Mouse (Mus musculus): ENCODE results near the gene Fabp1.

The Fabp1 gene

DNA sequence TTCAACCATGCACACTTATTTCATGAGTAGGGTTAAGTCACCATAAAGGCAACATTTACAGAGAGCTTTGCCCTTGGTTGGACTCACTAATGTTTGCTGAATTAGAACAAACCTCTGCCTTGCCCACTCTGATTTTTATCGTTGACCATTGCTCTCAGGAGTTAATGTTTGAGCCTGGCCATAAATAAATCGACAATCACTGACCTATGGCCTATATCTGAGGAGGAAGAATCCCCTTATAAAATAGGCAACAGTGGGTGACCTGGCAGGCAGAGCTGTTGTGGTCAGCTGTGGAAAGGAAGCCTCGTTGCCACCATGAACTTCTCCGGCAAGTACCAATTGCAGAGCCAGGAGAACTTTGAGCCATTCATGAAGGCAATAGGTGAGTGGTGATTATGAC, at the start of gene Fabp1:
Gene Fabp1, plus strand, starts transcription at position 216 of the 400 bp plus-strand sequence.
- no peak for DNase-seq

DNA sequence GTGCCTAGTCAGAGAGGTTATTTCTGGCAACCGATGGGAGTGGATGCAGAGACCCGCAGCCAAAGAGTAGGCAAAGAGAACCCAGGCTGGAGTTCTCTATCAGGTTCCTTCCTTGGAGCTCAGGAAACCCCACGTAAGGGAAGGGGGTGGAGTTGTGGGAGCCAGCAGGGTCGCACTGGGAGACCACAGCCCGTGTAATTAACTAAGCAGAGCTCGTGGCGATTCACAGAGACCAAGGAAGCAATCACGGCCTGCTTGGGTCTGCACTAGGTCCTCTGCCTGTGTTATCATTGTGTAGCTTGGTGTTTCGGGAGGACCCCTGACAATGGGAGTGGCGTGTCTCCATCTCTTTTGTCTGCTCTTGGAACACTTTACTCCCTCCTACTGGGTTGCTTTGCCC, 48.5 kb upstream of the Fabp1 start:
- no peak for DNase-seq

DNA sequence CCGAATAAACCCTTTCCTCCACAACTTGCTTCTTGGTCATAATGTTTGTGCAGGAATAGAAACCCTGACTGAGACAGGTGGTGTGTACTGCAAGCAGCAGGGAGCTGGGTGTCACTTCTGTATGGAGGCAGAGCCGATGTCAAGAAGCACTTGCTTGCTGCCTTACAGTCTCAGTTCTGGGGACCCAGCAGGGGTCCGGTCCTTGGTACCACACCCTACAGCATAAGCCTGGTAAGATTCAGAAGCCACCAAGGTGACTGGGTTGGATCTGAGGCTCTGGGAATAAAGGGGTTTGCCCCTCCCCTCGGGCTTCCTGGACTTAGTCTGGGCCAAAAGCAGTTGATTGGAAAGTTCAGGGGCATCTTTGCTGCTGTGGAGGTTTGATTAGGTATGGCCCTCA, 46.1 kb upstream of the Fabp1 start:
- no peak for DNase-seq

DNA sequence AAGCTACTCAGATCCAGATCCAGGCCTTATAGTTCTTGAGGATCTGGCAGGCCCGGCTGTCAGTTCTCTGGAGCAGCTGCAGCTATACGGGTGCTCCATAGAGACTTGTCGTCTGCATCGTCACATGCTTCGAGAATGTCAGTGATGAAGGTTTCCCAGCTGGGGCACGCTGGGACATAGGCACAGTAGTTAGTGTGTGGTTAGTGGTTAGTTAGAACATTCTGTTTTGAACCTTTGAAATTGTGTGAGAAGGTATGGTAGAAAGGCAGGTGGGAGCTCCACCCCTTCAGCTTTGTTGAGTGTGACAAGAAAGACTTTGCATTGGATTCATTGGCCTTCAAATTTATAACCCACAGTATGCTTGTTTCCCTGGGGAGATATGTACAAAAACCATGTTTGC, 44.8 kb upstream of the Fabp1 start:
- no peak for DNase-seq

DNA sequence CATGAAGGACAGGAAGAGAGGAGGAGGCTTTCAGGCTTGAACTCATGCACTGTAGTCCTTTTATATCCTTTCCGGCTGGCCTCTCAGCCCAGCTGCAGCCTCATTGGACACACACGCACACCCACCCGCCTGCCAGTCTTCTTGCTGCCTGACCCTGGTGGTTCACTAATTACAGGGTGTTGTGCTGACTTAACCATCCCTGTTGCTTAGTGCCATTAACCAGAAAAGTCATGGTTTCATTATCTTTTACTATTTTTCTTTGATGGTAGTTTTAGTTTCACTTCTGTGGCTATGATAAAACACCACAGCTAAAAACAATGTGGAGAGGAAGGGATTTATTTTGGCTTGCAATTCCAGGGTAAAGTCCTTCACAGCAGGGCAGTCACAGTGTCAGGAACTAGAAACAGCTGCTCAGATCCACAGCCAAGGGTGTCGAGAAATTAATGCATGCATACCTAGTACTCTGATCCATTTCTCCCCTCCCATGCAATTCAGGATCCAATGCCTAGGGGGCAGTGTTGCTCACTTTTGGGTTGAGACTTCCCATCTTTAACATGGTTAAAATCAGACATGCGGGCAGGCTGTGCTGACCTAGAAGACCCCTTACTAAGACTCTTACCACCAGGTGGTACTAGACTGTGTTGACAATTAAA, 42.8 kb upstream of the Fabp1 start:
- DNase-seq, result peak; percentile 8

DNA sequence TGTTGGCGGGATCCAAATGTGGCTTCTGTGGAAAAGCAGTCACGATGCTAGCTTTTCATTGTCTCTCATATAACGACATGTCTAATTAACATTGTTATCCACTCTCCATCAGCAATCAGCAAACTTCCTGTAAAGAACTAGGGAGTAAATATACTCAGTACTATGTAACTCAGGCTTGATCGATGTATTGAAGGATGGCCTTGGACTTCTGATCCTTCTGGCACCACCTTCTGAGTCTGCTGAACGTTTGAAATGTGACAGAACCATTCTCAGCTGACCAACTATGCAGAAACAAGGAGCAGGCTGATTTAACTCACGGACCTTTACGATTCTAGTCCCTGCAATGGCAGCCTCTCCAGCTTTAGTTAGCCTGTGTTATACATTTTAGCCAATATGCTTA, 38.3 kb upstream of the Fabp1 start:
- DNase-seq, result no peak

DNA sequence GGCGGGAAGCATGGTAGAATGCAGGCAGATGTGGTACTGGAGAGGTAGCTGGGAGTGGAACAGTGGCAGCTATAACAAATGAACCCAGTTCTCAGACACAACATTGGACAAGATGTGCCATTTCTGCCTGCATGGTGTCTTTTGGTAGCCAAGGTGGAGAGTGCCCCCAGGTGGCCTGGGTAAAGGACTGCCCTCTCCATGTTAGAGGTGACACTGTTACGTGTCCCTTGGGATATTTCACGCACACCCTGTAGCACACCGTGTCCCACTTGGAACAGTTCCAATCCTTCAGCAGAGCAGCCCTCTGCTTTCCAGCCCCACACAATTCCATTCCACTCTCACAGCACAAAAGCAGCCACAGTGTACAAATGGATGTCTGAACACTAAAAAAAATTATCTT, 37.4 kb upstream of the Fabp1 start:
- DNase-seq, result no peak

DNA sequence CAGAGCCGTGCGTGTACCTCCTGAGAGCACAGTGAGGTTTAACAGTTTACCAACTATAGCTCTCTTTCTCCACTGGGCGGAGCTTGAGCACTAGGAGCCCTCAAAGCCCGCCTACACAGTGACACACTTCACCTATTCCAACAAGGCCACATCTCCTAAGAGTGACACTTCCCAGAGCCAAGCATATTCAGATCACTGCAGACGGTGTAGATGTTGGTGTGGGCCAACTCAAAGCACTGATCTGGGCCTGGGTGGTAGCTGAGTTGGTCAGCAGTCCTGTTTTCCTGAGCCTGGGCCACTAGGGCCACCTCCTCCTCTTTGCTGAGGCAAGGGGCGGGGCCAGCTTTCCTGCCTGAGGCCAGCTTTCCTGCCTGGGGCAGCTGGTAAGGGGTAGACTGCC, 35.2 kb upstream of the Fabp1 start:
- DNase-seq, result no peak

DNA sequence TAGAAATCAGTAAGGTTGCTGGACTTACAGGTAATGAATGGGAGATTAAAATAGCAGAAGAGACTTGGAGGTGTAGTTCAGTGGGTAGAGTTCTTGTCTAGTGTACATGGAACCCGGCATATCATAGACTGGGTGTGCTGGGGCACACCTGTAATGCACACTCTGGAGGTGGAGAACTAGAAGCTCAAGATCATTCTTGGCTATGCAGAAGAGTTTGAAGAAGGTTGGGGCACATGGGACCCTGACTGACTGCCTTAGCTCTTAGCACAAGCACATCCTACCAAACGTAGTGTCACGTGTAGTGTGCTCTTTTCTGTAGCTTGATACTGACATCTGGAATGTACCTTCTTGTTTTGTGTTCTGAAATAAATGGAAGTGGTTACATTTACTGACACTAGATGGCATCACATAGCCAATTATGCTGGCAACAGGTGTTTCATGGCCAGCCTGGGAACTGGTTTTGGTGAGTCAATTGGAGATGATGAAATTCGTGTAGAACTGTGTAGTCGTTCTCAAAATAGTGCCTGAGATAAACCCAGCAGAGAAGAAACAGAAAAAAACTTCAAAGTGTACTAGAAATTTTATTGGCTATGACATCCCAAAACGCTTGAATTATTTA, 33.0 kb upstream of the Fabp1 start:
- DNase-seq, result no peak

DNA sequence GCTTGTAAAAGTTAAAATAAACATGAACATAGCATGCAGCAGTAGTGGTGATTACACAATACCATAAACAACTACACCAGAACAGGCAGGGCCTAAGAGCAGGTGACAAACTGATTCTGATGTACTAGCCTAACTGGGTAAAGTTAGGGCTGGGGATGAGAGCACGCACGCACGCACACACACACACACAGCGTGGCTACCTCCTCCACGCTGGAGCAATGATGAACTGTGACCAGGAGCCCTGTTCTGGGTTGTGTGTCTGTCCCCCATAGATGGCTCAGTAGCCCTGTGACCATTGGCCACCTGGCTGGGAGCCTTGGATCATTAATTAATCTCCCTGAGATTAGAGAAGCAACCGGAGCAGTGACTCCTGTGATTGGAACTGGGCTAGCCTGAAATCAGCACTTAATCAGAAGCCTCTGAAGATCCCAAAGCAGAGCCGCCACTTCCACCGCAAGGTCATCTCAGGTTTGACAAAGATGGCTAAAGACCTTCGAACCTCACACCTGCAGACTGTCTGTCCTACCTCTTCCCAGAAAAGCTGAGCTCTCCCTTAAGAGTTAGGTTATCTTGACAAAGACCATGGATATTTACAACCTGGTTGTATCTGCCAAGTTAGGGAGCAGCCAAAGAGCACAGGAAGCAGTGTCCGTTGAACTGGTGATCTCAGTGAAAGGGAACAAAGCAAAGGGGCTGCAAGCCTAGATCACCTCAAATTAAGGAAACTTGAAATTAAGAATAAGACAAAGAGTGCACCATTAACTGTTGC, 26.6 kb upstream of the Fabp1 start:
- no peak for DNase-seq

DNA sequence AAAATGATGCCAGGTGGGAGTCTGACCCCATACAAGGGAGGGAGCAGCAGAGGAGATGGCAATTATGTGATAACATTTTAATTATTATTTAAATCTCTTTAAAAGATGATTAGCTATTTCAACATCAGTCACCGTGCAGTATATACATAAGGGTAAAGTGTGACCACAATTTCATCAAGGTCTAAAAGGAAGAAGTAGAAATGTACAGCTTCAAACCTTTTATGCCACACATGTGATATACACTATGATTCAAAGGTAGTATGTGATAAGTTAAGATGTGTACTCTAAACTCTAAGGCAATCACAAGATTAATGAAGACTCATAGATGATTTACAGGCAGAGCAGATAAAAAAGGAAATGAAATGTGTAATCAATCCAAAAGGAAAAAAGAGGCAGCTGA, 19.0 kb upstream of the Fabp1 start:
- no peak for DNase-seq

DNA sequence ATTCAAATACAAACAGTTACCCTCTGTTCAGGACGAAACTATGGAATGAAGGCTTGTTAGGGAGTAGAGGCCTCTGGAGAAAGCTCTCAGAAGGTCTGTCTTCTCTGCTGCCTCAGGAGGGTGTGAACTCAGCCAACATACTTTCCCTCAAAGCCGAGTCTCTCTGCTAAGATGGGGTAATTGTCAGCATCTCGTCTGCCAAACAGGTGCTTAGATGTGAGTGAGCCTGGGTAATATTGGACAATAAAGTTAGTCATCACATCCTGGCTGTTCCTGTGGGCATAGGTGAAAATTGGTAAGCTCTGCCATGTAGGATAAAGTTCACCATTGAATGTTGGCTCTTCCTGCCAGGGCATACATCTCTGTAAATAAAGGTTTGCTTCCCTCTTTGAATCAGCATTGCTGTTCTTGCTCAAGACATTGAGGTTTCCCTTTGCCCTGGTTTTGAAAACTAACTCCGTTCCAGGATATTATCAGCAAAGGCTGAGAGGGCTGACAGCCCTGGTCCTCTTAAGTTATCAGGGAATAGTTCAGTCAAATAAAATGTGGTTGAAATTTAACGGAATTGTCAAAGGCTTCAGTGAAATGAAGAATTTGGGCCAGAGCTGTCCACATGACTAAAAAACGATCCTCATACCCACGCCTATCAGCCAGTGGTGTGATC, 14.6 kb upstream of the Fabp1 start:
- DNase-seq, result no peak

DNA sequence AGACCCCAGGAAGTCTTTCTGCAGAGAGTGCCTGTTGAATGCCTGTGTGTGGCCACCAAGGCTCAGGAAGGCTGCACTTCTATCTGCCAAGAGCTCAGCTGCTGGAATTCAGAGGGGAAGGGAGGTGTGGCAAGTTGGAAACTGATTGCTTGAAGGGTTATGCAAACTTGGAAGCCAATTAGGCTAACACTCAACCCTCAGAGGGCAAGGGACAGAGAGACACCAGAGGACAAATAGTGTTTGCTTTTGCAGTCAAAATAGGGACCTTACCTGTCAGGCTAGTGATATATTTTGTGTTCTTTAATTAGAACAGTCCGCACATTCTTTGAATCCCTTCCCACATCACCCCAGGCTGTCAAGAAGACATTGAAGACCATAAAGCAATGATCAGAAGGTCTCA, 10.0 kb upstream of the Fabp1 start:
- DNase-seq, result no peak

DNA sequence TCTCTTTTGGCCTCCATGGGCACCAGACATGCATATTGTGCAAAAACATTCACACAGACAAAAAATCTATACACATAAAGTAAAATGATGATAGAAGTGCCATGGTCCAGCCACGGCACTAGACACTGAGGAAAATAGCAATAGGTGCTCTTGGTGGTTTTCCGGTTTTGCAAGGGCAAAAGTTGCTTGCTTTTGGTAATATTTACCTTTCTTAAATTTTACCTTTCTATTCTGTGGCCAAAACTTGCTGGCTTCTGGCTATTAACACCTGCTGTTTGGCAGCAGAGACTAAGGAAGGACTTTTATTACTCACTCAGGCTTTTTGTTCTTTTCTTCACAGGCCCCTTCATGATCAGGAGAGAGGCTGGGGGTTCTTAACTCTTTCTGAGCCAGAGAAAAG, 9.1 kb upstream of the Fabp1 start:
- no peak for DNase-seq

DNA sequence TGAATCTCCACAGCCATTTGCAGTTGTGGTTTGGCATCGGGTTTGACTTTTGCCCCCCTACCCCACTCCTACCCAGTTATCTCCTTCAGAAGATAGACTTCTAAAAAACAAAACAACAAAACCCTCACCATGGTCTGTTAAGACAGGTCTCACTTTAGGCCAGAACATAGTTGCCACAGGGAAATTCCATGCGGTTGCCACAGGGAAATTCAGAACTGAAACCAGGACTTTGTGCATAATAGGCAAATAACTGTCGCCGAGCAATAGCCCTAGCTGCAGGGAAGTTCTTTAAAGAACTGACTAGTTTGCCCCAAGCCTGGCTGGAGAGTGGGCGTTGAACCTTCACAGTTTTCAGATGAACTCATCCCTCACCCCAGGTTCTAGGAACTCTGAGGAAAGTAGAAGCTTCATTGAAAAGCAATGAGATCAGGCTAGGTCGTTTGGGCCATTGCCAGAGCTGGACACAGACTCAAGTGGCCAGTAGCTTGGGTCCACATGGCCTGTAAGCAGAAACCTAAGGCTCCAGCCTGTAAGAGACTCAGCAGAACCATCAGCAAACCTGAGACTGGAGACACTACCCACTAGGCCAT, 6.4 kb upstream of the Fabp1 start:
- DNase-seq, result peak; percentile 6

DNA sequence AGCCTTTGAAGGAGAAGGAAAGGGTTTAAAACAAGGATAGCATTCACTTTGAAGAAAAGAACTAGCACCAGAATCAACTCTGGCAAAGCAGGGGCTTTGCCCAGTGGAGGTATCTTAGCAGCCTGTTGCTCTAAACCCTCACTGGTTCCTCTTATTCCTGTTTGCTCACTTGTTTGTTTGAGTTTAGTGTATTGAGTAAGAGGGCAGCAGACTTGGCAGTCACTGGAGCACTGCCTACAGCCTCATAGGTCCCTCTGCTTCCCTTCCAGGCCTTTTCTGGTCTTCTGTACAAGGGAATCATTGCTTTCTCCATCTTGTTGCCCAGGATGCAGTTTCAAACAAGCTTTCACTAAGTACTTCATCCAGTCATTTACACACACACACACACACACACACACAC, 3.5 kb upstream of the Fabp1 start:
- no peak for DNase-seq

DNA sequence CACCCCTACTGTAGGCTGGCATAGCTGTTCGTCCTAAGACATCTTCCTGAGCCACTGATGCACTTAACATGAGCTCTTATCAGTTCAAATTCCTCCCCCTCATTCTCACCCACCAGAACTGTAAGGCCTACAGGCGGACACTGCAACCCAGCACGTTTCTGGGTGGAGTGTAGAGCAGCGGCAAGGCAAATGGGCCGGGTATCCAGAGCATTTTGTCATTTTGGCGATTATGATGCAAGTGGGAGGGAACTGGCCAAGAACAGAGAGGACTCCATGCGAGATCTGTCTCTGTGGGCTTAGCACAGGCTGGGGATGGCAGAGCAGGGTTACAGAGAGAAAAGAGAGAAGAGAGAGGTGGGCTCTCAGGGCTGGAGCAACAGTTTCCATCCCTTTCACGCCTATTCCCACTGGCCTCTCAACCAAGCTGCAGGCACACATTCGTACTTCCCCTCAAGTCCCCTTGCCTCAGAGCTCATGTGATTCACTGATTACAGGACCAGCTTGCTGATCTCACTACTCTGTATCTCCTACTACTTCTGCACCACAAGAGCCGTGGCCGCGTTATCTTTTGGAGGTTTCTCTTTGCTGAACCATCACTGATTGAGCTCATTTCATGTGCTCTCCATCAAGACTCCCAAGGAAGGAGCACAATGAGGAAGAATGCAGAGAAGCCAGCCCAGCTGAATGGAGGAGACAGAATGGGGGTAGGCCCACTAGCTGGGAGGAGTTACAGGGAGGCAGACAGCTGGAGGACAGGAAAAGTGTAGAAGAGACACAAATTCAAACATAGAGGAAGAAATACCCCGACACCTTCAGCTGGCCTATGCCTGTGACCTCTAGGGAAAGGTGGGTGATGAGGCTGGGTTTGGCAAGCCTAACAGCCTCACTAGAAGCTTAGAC, 1.7 kb upstream of the Fabp1 start:
- no peak for DNase-seq

DNA sequence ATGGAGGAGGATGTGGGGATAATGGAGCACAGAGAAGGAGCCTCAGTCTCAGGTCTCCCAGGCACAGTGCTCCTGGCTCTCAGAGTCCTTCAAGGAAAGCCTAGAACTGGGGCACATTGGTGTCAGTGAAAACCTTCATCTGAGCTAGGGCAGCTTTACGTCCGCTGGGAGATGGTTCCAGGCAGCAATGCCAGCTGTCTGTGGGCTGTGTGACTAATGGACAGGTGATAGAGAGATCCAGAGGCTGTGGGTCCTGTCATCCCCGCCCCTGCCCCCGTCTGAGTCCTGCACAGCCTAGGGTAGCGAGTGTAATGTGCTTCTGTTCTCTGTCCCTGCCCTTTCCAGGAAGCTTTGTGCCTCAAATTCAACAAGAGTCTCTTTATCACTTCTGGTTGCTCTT, 2.3 kb downstream of the Fabp1 start:
- no peak for DNase-seq

DNA sequence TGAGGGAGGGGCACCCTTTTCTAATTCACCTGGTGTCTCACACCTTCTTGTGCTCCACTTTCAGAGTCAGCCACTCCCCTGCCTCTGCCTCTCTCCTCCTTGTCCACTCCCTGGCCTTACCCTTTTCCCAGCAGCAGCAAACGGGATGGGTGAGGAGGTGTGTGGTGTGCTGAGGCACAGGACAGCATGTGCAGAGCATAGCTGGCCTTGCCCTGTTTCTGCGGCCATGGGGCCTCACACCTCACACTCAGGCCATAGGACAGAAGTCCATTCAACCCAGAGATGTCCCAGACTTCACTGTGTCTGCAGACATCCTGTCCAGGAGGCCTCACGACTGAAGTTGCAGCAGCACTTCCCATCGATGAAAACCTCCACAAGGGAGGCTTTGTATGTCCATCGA, 4.0 kb downstream of the Fabp1 start:
- no peak for DNase-seq

DNA sequence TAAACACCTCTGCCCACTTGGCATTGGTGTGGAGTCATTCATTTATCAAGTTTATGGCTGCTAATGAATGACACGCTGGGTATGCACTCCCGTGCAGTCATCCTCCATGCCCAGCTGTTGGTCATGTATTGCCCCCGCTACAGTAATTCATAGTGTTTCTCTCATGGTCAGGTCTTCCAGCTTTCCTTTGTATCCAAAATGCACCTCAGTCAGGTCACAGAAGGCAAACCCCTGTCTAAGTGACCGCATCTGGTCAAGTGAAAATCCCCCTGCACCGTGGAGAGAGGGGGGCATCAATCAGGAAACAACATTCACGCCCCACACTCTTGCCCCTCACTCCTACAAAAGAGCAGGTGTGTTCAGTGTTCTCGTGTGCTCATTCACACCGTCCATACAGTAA, 4.5 kb downstream of the Fabp1 start:
- DNase-seq, result no peak

DNA sequence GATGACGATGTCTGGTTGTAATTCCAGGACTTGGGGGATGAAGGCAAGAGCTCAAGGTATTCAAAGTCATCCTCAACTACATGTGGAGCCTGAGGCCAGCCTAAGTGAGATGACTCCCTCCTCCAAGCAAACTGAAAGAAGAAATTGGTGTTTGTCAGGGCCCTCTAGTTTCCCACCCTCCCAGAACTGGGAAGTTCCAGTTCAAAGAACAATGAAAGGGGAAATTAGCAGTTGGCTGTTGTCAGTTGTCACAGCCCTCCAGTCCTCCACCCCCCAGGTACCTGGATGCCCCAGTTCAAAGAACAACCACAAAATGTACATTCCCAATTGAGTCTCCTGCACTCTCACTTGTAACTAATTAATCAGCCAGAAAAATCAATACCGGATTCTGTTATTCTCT, 9.1 kb downstream of the Fabp1 start:
- DNase-seq, result no peak

DNA sequence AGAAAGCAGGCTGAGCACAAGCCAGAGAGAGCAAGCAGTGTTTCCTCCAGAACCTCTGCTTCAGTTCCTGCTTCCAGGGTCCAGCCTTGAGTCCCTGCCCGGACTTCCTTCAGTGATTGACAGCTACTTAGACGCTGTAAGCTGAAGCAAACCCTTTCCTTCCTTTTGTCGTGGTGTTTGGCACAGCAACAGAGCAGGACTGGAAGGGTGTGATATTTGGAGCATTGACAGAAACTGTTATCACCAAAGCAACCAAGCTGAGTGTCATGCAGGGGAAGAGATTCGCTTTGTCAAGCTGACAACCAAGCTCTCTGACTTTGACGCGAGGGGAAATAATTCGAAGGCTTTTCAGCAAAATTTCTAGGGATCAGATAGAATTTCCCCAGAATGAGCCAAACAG, 12.3 kb downstream of the Fabp1 start:
- DNase-seq, result no peak
